Mouse (Mus musculus) liver, embryonic 14.5 days (tissue): ENCODE data around the gene Ankrd33b.

Experiments
- CTCF ChIP-seq: IDR thresholded peaks from 2 replicates; pipeline ENCODE4 v1.5.1; 2016; ENCODE audit warnings: antibody characterized with exemption, low read depth, control low read depth
- EP300 ChIP-seq: IDR thresholded peaks from 2 replicates; pipeline ENCODE4 v1.6.1; 2016; ENCODE audit warnings: antibody characterized with exemption, low read depth

- TF ChIP-seq CTCF (no peak), EP300 (no peak)
These were observed 31.2 kb upstream of the Ankrd33b start for GRCm38 (mm10) chr15:31398769-31399168.
